Mouse (Mus musculus): Measurements from ENCODE around the gene Btf3. TPM values are rescaled to one million over a fixed set of nuclear protein-coding genes. Genes with fewer than 3 reads are reported as not detected.

Btf3 gene
- polyA plus RNA-seq, 1 experiment from 2014 or later, result 471 TPM

DNA sequence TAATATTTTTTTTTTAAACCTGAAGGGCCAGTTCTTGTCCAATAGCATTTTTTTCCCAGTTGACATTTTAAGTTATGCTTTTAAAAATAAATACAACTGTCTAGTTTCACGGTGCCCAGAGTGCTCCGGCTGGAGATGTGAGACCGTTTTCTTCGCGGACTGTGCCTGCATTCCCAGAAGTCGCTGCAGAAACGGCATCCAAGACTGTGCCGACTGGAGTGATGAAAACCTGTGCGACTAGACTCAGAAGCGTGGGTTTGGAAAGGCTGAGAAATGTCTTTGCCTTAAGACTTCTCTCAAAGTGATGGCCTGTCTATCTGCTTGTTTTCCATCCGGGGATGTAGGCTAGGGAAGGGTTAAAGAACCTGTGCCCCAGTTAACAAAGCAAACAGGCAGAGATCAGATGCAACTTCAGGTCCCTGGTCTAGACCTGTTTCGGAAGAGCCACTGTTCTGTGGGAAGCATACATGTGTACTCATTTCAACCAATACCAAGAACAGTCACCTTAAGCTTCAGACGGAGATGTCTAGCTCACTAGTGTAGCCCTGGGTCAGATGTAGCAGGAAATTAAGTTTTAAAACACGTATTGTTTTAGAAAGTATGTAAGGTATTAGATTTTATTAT lies 9.8 kb downstream of the Btf3 start:
- no peak for TF ChIP-seq CTCF (IDR thresholded peaks at IDR 0.05; ENCODE audit: low read depth)
- H3K4me2 ChIP-seq (replicated peaks; ENCODE audit: low read depth), result no peak overlapping the region
- H3K9me3 ChIP-seq (ENCODE audit: control insufficient read depth), result no peaks in the 10 kb centered on the region
- H3K36me3 ChIP-seq (ENCODE audit: control insufficient read depth, insufficient read depth), result peaks cover 25% of the 10 kb centered on the region
- H3K27me3 ChIP-seq (replicated peaks; ENCODE audit: control insufficient read depth, insufficient read depth, low read length), result no peaks in the 10 kb centered on the region
- no peak overlapping the region for H3K4me3 ChIP-seq (ENCODE audit: low read depth, low read length)
- ATAC-seq, result no peak
- no peak overlapping the region for H3K9ac ChIP-seq (ENCODE audit: low read depth, low read length)
- no peak overlapping the region for H3K27ac ChIP-seq (ENCODE audit: low read depth, low read length)
- 39% methylated on average over 14 of the region's 14 CpGs for WGBS
- H3K4me1 ChIP-seq (replicated peaks; ENCODE audit: control insufficient read depth, insufficient read depth, low read length), result 0 out of 2 replicates have a peak, but pooled peaks cover 4% of the 10 kb centered on the region

- H3K27me3 ChIP-seq (replicated peaks; ENCODE audit: control insufficient read depth, insufficient read depth, low read length), result no peaks in the 10 kb centered on the region
- peaks cover 20% of the 10 kb centered on the region for H3K36me3 ChIP-seq (ENCODE audit: control insufficient read depth, insufficient read depth)
- TF ChIP-seq CTCF (IDR thresholded peaks at IDR 0.05; ENCODE audit: low read depth), result no peak
- no peak for ATAC-seq
- no peak overlapping the region for H3K9ac ChIP-seq (ENCODE audit: low read depth, low read length)
- H3K27ac ChIP-seq (ENCODE audit: low read depth, low read length), result no peak overlapping the region; the same call in 1 of the 2 replicates
- no peak overlapping the region for H3K4me3 ChIP-seq (ENCODE audit: low read depth, low read length)
- 35% methylated on average over 5 of the region's 5 CpGs for WGBS
- H3K9me3 ChIP-seq (ENCODE audit: control insufficient read depth), result no peaks in the 10 kb centered on the region
- H3K4me1 ChIP-seq (replicated peaks; ENCODE audit: control insufficient read depth, insufficient read depth, low read length), result 0 out of 2 replicates have a peak, but pooled peaks cover 2% of the 10 kb centered on the region
- H3K4me2 ChIP-seq (replicated peaks; ENCODE audit: low read depth), result no peak overlapping the region
Observed at GRCm38 (mm10) chr13:98306393-98306792, 10.4 kb downstream of the Btf3 start.

- Histone ChIP-seq H3K27me3 (replicated peaks; ENCODE audit: control insufficient read depth, insufficient read depth, low read length) (no peaks in the 10 kb centered on the region), H3K27ac (ENCODE audit: low read depth, low read length) (no peak overlapping the region), H3K36me3 (ENCODE audit: control insufficient read depth, insufficient read depth) (peaks cover 9% of the 10 kb centered on the region; the same call in 1 of the 2 replicates), H3K4me3 (ENCODE audit: low read depth, low read length) (no peak overlapping the region), H3K4me2 (replicated peaks; ENCODE audit: low read depth) (no peak overlapping the region), H3K4me1 (replicated peaks; ENCODE audit: control insufficient read depth, insufficient read depth, low read length) (no peaks in the 10 kb centered on the region), H3K9ac (ENCODE audit: low read depth, low read length) (no peak overlapping the region), H3K9me3 (ENCODE audit: control insufficient read depth) (no peaks in the 10 kb centered on the region)
- no peak for ATAC-seq
- WGBS, result 95% methylated on average over 9 of the region's 9 CpGs
- TF ChIP-seq CTCF (IDR thresholded peaks at IDR 0.05; ENCODE audit: low read depth), result no peak
Observed at GRCm38 (mm10) chr13:98305257-98305656, 11.5 kb downstream of the Btf3 start.

DNA sequence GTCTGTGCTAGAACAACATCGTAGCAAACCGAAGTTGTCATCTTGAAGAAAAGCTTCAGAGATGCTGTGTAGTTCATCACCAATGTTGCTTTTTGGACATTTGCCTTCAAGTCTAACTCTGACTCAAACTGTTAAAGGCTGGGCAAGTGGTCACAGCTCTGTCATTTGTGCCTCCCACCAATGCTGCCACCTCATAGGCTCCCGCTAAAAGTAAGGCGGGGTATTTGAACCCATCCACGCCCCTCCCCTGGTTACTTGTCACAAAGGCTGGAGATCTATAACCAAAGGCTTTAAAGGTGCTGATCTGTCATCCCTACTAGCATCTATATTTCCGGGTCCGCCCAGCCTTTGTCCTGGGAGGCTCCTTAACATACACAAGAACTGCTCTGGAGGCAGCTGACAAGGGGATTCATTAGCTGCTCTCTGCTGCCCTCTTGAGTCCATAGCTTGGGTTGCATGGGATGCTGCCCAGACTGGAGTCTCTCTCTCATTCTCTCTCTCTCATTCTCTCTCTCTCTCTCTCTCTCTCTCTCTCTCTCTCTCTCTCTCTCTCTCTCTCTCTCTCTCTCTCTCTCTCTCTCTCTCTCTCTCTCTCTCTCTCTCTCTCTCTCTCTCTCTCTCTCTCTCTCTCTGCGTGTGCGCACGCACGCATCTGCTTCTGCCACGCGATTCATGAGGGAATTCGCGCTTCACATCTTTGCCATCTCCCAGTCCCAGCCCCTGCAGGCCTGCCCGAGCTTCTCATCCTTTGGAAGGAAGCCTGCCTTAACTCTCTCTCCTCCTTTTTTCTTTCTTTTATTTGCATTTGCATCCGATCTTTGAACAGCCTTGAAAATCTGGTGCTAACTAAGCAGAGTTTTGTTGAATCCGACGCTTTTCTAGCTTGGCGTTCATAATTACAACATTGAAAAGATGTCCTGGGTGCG lies 17.7 kb downstream of the Btf3 start:
- Histone ChIP-seq H3K4me2 (replicated peaks; ENCODE audit: low read depth) (no peak overlapping the region), H3K27me3 (replicated peaks; ENCODE audit: control insufficient read depth, insufficient read depth, low read length) (no peaks in the 10 kb centered on the region), H3K9ac (ENCODE audit: low read depth, low read length) (no peak overlapping the region), H3K36me3 (ENCODE audit: control insufficient read depth, insufficient read depth) (no peaks in the 10 kb centered on the region), H3K4me1 (replicated peaks; ENCODE audit: control insufficient read depth, insufficient read depth, low read length) (no peaks in the 10 kb centered on the region), H3K4me3 (ENCODE audit: low read depth, low read length) (no peak overlapping the region), H3K27ac (ENCODE audit: low read depth, low read length) (no peak overlapping the region), H3K9me3 (ENCODE audit: control insufficient read depth) (no peaks in the 10 kb centered on the region)
- ATAC-seq, result peak; percentile 80
- peak; percentile 87 for TF ChIP-seq CTCF (IDR thresholded peaks at IDR 0.05; ENCODE audit: low read depth)
- WGBS, result 41% methylated on average over 21 of the region's 21 CpGs

DNA sequence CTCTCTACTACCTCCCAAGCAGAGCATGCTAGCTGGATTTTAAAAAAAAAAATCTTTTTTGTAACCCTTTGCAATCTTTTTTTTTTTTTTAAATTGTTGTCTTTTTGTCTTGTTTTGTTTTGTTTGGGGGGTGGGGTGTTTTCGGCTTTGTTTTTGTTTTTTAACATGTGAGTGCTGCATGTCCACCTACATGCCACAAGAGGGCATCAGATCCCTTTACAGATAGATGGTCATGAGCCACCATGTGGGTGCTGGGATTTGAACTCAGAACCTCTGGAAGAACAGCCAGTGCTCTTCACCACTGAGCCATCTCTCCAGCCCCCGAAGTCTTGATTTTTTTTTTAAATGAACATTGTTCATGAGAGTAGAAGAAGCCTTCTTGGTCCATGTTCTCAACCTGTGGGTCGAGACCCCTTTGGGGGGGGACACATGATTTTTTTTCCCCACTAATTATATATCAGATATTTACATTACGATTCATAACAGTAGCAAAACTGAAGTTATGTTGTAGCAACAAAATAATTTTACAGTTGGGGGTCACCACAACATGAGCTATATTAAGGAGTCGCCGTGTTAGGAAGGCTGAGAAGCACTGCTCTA lies 18.8 kb downstream of the Btf3 start:
- Histone ChIP-seq H3K36me3 (ENCODE audit: control insufficient read depth, insufficient read depth) (no peaks in the 10 kb centered on the region), H3K27ac (ENCODE audit: low read depth, low read length) (no peak overlapping the region), H3K27me3 (replicated peaks; ENCODE audit: control insufficient read depth, insufficient read depth, low read length) (no peaks in the 10 kb centered on the region), H3K4me3 (ENCODE audit: low read depth, low read length) (no peak overlapping the region), H3K4me2 (replicated peaks; ENCODE audit: low read depth) (no peak overlapping the region), H3K9ac (ENCODE audit: low read depth, low read length) (no peak overlapping the region), H3K9me3 (ENCODE audit: control insufficient read depth) (no peaks in the 10 kb centered on the region), H3K4me1 (replicated peaks; ENCODE audit: control insufficient read depth, insufficient read depth, low read length) (no peaks in the 10 kb centered on the region)
- WGBS, result 94% methylated on average over 6 of the region's 6 CpGs
- no peak for ATAC-seq
- TF ChIP-seq CTCF (IDR thresholded peaks at IDR 0.05; ENCODE audit: low read depth), result peak; percentile 53

- no peak overlapping the region for H3K4me3 ChIP-seq (ENCODE audit: low read depth, low read length)
- H3K9ac ChIP-seq (ENCODE audit: low read depth, low read length), result no peak overlapping the region
- TF ChIP-seq CTCF (IDR thresholded peaks at IDR 0.05; ENCODE audit: low read depth), result no peak
- no peak overlapping the region for H3K27ac ChIP-seq (ENCODE audit: low read depth, low read length)
- 36% methylated on average over 5 of the region's 5 CpGs for WGBS
- no peaks in the 10 kb centered on the region for H3K9me3 ChIP-seq (ENCODE audit: control insufficient read depth)
- no peaks in the 10 kb centered on the region for H3K36me3 ChIP-seq (ENCODE audit: control insufficient read depth, insufficient read depth)
- H3K4me2 ChIP-seq (replicated peaks; ENCODE audit: low read depth), result no peak overlapping the region
- H3K4me1 ChIP-seq (replicated peaks; ENCODE audit: control insufficient read depth, insufficient read depth, low read length), result no peaks in the 10 kb centered on the region
- ATAC-seq, result no peak
- no peaks in the 10 kb centered on the region for H3K27me3 ChIP-seq (replicated peaks; ENCODE audit: control insufficient read depth, insufficient read depth, low read length)
Observed at GRCm38 (mm10) chr13:98296072-98296471, 20.7 kb downstream of the Btf3 start.
